Mouse (Mus musculus): ENCODE measurements at regions not wholly inside any gene's neighbourhood (a gene's known extent, or its start where the extent isn't known, plus 50 kb on each side); places are given as distances from the start of the nearest gene placed in this dataset.

GRCm38 (mm10) chr5:148742158-148742835, 186.8 kb downstream of the Katnal1 start:
- DNase-seq (ENCODE audit: low read depth, low spot score): no peak

GRCm38 (mm10) chr5:148741267-148742004, 187.7 kb downstream of the Katnal1 start:
- no peak for DNase-seq (ENCODE audit: low read depth, low spot score)

GRCm38 (mm10) chr5:148740366-148741266, 188.0 kb upstream of the Ubl3 start:
- DNase-seq (ENCODE audit: low read depth, low spot score): no peak

GRCm38 (mm10) chr5:148739672-148740071, 187.1 kb upstream of the Ubl3 start:
- no peak for DNase-seq (ENCODE audit: low read depth, low spot score)

GRCm38 (mm10) chr5:148739141-148739540, 186.6 kb upstream of the Ubl3 start:
- DNase-seq (ENCODE audit: low read depth, low spot score): no peak

GRCm38 (mm10) chr5:148729541-148729940, 177.0 kb upstream of the Ubl3 start:
- no peak for DNase-seq (ENCODE audit: low read depth, low spot score)

GRCm38 (mm10) chr5:148728492-148728891, 175.9 kb upstream of the Ubl3 start:
- DNase-seq (ENCODE audit: low read depth, low spot score): no peak

- DNase-seq (ENCODE audit: low read depth, low spot score): no peak
Observed at GRCm38 (mm10) chr5:148726442-148726841, 173.9 kb upstream of the Ubl3 start.

GRCm38 (mm10) chr5:148724470-148724869, 171.9 kb upstream of the Ubl3 start:
- no peak for DNase-seq (ENCODE audit: low read depth, low spot score)

GRCm38 (mm10) chr5:148723677-148724227, 171.2 kb upstream of the Ubl3 start:
- no peak for DNase-seq (ENCODE audit: low read depth, low spot score)

GRCm38 (mm10) chr5:148720604-148721003, 168.0 kb upstream of the Ubl3 start:
- DNase-seq (ENCODE audit: low read depth, low spot score): no peak

- DNase-seq (ENCODE audit: low read depth, low spot score): no peak
Observed at GRCm38 (mm10) chr5:148716633-148717032, 164.0 kb upstream of the Ubl3 start.

GRCm38 (mm10) chr5:148715218-148715991, 162.8 kb upstream of the Ubl3 start:
- no peak for DNase-seq (ENCODE audit: low read depth, low spot score)

- no peak for DNase-seq (ENCODE audit: low read depth, low spot score)
Observed at GRCm38 (mm10) chr5:148714807-148715206, 162.2 kb upstream of the Ubl3 start.

GRCm38 (mm10) chr5:148713796-148714195, 161.2 kb upstream of the Ubl3 start:
- no peak for DNase-seq (ENCODE audit: low read depth, low spot score)

- no peak for DNase-seq (ENCODE audit: low read depth, low spot score)
Observed at GRCm38 (mm10) chr5:148713039-148713438, 160.4 kb upstream of the Ubl3 start.

GRCm38 (mm10) chr5:148711570-148711969, 159.0 kb upstream of the Ubl3 start:
- no peak for DNase-seq (ENCODE audit: low read depth, low spot score)

GRCm38 (mm10) chr5:148709111-148709771, 156.7 kb upstream of the Ubl3 start:
- DNase-seq (ENCODE audit: low read depth, low spot score): no peak

GRCm38 (mm10) chr5:148708014-148708741, 155.6 kb upstream of the Ubl3 start:
- DNase-seq (ENCODE audit: low read depth, low spot score): no peak

- no peak for DNase-seq (ENCODE audit: low read depth, low spot score)
Observed at GRCm38 (mm10) chr5:148707335-148707734, 154.7 kb upstream of the Ubl3 start.

Measured in WW6 (cell line).